In genomic region chr2:35510920-35511319, GRCm38 (mm10) we compare ENCODE assay signal across 14 mouse cellular contexts. TPM values are rescaled to one million over a fixed set of nuclear protein-coding genes. Genes with fewer than 3 reads are reported as not detected.
DNase-seq lines count a peak whose midpoint lies in the region; ATAC-seq and TF ChIP-seq lines count a peak whose summit lies in the region.
"Had no signal": no experiment of that assay in that cellular context is flagged by ENCODE, and none has a peak within 500 bp of the region (broad histone marks: within the 10 kb centered on the region; RNA-seq: fewer than 3 reads in every experiment).

No protein-coding gene starts in this region.

- H3K4me1 ChIP-seq in kidney, adult 2 months (ENCODE audit: control insufficient read depth, insufficient read depth, low read length) = peaks cover 5% of the 10 kb centered on the region
- H3K4me1 ChIP-seq in kidney, embryonic 14.5 days (ENCODE audit: control insufficient read depth, insufficient read depth, low read length) = peaks cover 32% of the 10 kb centered on the region
- peaks cover 5% of the 10 kb centered on the region; the same call in 1 of the 2 replicates for H3K4me1 ChIP-seq in midbrain, embryonic 14.5 days (ENCODE audit: control insufficient read depth, insufficient read depth, low read length)

- no peak overlapping the region for H3K4me3 ChIP-seq in kidney, adult 2 months (ENCODE audit: insufficient read depth, low read depth, low read length)
- H3K4me3 ChIP-seq in kidney, embryonic 14.5 days (ENCODE audit: low read length) = no peak overlapping the region
- H3K4me3 ChIP-seq in midbrain, embryonic 14.5 days (replicated peaks; ENCODE audit: low read depth, low read length) = no peak overlapping the region
- H3K4me3 ChIP-seq: forebrain, embryonic 10.5 days; midbrain, embryonic 10.5 days had no signal

- H3K4me2 ChIP-seq in kidney, embryonic 14.5 days (replicated peaks; ENCODE audit: low read depth, low read length) = no peak overlapping the region
- no peak overlapping the region for H3K4me2 ChIP-seq in midbrain, embryonic 14.5 days (ENCODE audit: low read length)

- TF ChIP-seq POLR2A in kidney, adult 2 months (IDR thresholded peaks at IDR 0.05; ENCODE audit: low read depth, low read length) = no peak

- no peak overlapping the region for H3K27ac ChIP-seq in kidney, adult 2 months (ENCODE audit: insufficient read depth, low read depth, low read length)
- no peak overlapping the region for H3K27ac ChIP-seq in kidney, embryonic 14.5 days (ENCODE audit: low read depth, low read length)
- no peak overlapping the region for H3K27ac ChIP-seq in midbrain, embryonic 14.5 days (replicated peaks; ENCODE audit: low read depth, low read length)
- H3K27ac ChIP-seq: forebrain, embryonic 10.5 days; midbrain, embryonic 10.5 days had no signal

- peak; percentile 15 for DNase-seq in kidney, adult 2 months
- peak; percentile 57 for DNase-seq in ES-CJ7 (ENCODE audit: low read depth, low spot score)
- DNase-seq in R1 (ENCODE audit: low read depth, low spot score) = peak; percentile 64
- peak; percentile 46 to 63 for DNase-seq in heart, postnatal 10 days
- DNase-seq in layer of hippocampus, postnatal 36 days = no peak
- DNase-seq in midbrain, embryonic 14.5 days = no peak
- DNase-seq: cerebellum, adult 18-20 months; gastrocnemius, postnatal 10 days; lung, postnatal 10 days; right cerebral cortex, postnatal 4 days had no signal

- TF ChIP-seq CTCF in kidney, adult 2 months (conservative IDR thresholded peaks at IDR 0.05; ENCODE audit: insufficient read depth, insufficient read length, low read depth, low read length) = no peak

- H3K27me3 ChIP-seq in kidney, adult 2 months (replicated peaks; ENCODE audit: control insufficient read depth, insufficient read depth, low read length) = no peaks in the 10 kb centered on the region
- H3K27me3 ChIP-seq in kidney, embryonic 14.5 days (ENCODE audit: control insufficient read depth, insufficient read depth, low read length) = no peaks in the 10 kb centered on the region
- no peaks in the 10 kb centered on the region for H3K27me3 ChIP-seq in midbrain, embryonic 14.5 days (ENCODE audit: control insufficient read depth, insufficient read depth, low read length)

- H3K36me3 ChIP-seq in kidney, adult 2 months (ENCODE audit: control insufficient read depth, insufficient read depth, low read length) = no peaks in the 10 kb centered on the region
- H3K36me3 ChIP-seq in kidney, embryonic 14.5 days (ENCODE audit: control insufficient read depth, insufficient read depth, low read length) = no peaks in the 10 kb centered on the region
- H3K36me3 ChIP-seq in midbrain, embryonic 14.5 days (ENCODE audit: control insufficient read depth, insufficient read depth, low read length) = no peaks in the 10 kb centered on the region
- H3K36me3 ChIP-seq: forebrain, embryonic 10.5 days; midbrain, embryonic 10.5 days had no signal

- 33% methylated on average over 1 of the region's 1 CpGs for WGBS in kidney, adult 2 months
- WGBS in kidney, embryonic 14.5 days = 47% methylated on average over 1 of the region's 1 CpGs
- 67% methylated on average over 1 of the region's 1 CpGs for WGBS in midbrain, embryonic 14.5 days

- ATAC-seq in kidney, embryonic 14.5 days (ENCODE audit: low FRiP score, low TSS enrichment) = no peak
- no peak for ATAC-seq in midbrain, embryonic 14.5 days (ENCODE audit: low FRiP score, low TSS enrichment)
- no peak for ATAC-seq in CD4-positive, CD25-positive, alpha-beta regulatory T cell, adult 4 months

- no peaks in the 10 kb centered on the region for H3K9me3 ChIP-seq in kidney, embryonic 14.5 days (ENCODE audit: control insufficient read depth, low read length)
- H3K9me3 ChIP-seq in midbrain, embryonic 14.5 days (ENCODE audit: control insufficient read depth, low read length) = no peaks in the 10 kb centered on the region
- H3K9me3 ChIP-seq: forebrain, embryonic 10.5 days; midbrain, embryonic 10.5 days had no signal

- H3K9ac ChIP-seq in kidney, embryonic 14.5 days (ENCODE audit: low read depth, low read length) = no peak overlapping the region
- H3K9ac ChIP-seq in midbrain, embryonic 14.5 days (replicated peaks; ENCODE audit: low read length) = no peak overlapping the region

- intact Hi-C loops in heart, postnatal 10 days (cut with DNase I) = loop anchor here (5.0 to 10.0 kb wide), 2 partner anchors 79 to 216 kb away; no protein-coding TSS in a partner anchor

RNA-seq across cellular contexts. Expression of gene Dab2ip, which starts 47.1 kb away (rescaled TPM):
- 32.9 and 42.9 TPM in 2 replicates for polyA plus RNA-seq in kidney, adult 2 months (2012; rRNA removed)
- 36.0 and 42.4 TPM in 2 replicates for polyA plus RNA-seq in kidney, embryonic 14.5 days (2014; fragmentation: Nextera tagmentation; extraction: Ambion mirVana)
- total RNA-seq in heart, postnatal 10 days (2021) = 10 to 100 TPM; 55.7 to 64.7 TPM
- 100 to 1,000 TPM; 102 to 108 TPM for total RNA-seq in layer of hippocampus, postnatal 36 days (2021)
- 46.4 and 50.6 TPM in 2 replicates for polyA plus RNA-seq in midbrain, embryonic 14.5 days (2014; fragmentation: Nextera tagmentation; extraction: Ambion mirVana)
- polyA plus RNA-seq in CD4-positive, CD25-positive, alpha-beta regulatory T cell, adult 4 months (2017; shearing (Covaris generic)) = under 1 TPM; 0.30 to 0.53 TPM

RNA-seq across cellular contexts. Expression of gene Ggta1, which starts 47.9 kb away (rescaled TPM):
- polyA plus RNA-seq in kidney, adult 2 months (2012; rRNA removed) = 4.6 and 6.1 TPM in 2 replicates
- polyA plus RNA-seq in kidney, embryonic 14.5 days (2014; fragmentation: Nextera tagmentation; extraction: Ambion mirVana) = 10.3 and 21.5 TPM in 2 replicates
- 10 to 100 TPM; 19.9 to 28.8 TPM for total RNA-seq in heart, postnatal 10 days (2021)
- total RNA-seq in layer of hippocampus, postnatal 36 days (2021) = 1 to 10 TPM; 1.7 to 2.6 TPM
- 2.8 and 5.6 TPM in 2 replicates for polyA plus RNA-seq in midbrain, embryonic 14.5 days (2014; fragmentation: Nextera tagmentation; extraction: Ambion mirVana)
- polyA plus RNA-seq in CD4-positive, CD25-positive, alpha-beta regulatory T cell, adult 4 months (2017; shearing (Covaris generic)) = 10 to 100 TPM; 19.3 to 28.4 TPM

Comparison
In these comparisons a context has a peak if more than half of its experiments do, and no peak if none do; other contexts are left out.
1. DNase-seq: peak in kidney, adult 2 months (single experiment), ES-CJ7 (single experiment), R1 (single experiment) and heart, postnatal 10 days (2 of 2); none in layer of hippocampus, postnatal 36 days (0 of 2) and midbrain, embryonic 14.5 days (single experiment).
2. RNA of gene Dab2ip, which starts 47.1 kb away (polyA plus RNA-seq): 46.4 to 50.6 TPM in midbrain, embryonic 14.5 days, 36.0 to 42.4 TPM in kidney, embryonic 14.5 days and 32.9 to 42.9 TPM in kidney, adult 2 months; 0.30 to 0.53 TPM in CD4-positive, CD25-positive, alpha-beta regulatory T cell, adult 4 months; every median in the first group is over 10 times any median in the second.